Mouse (Mus musculus): ENCODE data around the gene Dennd1c.
A peak's percentile ranks its signal among the peaks of the same experiment; 100 is the strongest.
"Not testable (repeated sequence)": the region's sequence is repeated elsewhere in the genome, so short reads cannot be mapped to it uniquely, and the experiment has no call there.

Dennd1c gene

DNA sequence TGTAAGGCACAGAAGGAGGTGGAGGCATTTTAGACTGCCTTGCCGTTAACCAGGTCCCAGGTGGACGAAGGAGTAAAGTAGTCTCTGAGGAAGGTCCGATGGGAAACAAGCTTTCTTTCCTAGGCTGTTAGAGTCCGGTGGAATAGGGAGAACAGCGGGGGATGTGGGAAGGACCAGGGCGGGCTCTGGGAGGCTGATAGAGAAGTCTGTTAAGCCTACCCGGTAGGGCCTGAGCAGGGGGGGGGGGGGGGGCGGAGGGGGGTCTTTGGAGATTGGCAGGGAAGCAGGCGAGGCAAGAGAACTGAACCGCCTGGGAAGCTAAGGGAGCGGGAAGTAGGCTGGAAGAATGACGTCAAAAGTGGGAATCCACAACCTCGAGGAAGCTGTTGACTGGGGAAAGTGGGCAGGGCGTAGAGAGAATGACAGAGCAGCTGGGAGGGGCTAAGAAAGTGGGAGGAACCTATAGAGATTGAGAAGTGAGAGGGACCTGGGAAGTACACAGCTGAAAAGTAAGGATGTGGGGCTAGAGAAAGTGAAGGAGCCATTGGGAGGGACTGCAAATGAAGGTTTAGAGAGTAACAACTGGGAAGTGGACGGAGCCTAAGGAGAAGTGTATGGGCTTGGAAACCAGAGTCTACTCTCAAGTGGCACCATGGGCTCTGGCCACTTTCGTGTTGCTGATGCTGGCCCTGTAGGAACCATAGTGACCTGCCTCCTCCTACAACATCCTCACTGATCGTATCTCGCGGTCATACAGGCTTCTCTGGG is 17.7 kb upstream of the Dennd1c start:
- peak; percentile 24 for DNase-seq (ENCODE audit: low spot score)

- DNase-seq (ENCODE audit: low spot score): no peak
Measured at GRCm38 (mm10) chr17:57094222-57094621, 15.9 kb upstream of the Dennd1c start.

DNA sequence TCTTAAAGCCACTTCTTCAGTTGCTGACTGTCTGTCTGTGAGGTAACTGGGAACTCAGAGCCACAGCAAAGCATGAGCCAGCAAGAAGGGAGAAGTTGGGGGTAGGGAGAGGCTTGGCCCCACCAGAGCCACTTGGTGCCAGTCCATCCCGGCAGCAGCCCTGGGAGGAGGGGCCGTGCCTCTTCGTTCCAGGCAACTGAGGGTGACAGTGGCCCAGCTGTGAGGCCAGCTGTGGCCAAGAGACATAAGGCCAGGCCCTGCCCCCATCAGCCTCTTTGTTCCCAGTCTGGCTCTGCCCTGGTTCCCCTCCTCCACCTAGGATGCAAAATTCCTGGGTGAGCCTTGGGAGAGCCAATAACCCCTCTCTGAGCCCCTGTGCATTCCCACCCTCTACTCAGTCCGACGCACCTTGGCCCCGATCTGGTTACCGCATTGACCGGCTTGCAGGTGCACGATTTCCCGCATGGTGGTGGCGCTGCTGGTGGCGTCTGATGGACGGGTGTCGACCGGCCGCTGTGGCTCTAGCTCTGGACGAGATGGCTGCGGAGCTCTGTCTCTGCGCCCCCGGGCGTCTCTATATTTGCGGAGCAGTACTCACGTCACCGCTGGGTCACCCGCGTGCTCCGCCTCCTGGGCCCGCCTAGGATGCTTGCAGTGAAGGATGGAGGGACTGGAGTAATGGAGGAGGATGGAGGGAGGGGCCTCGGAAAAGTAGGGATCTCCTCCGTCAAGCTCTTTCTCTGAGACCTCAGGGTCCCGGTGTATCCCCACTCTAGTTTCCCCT is 8.9 kb upstream of the Dennd1c start, which contains the start of gene Tubb4a:
TSS of gene Tubb4a (minus strand) at position 734 of the 784 bp plus-strand sequence.
- no peak for DNase-seq (ENCODE audit: low spot score)

GRCm38 (mm10) chr17:57085970-57086757 is 7.8 kb upstream of the Dennd1c start:
- DNase-seq (ENCODE audit: low spot score): no peak

DNA sequence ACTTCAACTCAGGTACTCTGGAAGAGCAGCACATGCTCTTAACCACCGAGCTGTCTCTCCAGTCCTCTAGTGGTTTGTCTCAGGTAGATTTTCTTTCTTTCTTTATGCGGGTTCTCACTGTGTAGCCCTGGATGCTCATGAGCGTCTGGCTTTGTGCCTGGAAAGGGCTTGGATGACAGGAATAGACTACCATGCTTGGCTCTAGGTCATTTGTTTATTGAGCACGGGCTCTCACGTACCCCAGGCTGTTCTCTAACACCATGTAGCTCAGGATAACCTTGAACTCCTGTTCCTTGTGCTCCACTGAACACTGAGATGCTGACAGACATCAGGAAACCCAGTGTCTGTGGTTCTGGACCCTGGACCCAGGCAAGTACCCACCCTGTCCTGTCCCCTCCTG is 4.2 kb upstream of the Dennd1c start:
- no peak for DNase-seq (ENCODE audit: low spot score)

- no peak for DNase-seq (ENCODE audit: low spot score)
Measured at GRCm38 (mm10) chr17:57081234-57081842, 3.0 kb upstream of the Dennd1c start.

GRCm38 (mm10) chr17:57079919-57080318 is 1.6 kb upstream of the Dennd1c start:
- DNase-seq (ENCODE audit: low spot score): no peak

DNA sequence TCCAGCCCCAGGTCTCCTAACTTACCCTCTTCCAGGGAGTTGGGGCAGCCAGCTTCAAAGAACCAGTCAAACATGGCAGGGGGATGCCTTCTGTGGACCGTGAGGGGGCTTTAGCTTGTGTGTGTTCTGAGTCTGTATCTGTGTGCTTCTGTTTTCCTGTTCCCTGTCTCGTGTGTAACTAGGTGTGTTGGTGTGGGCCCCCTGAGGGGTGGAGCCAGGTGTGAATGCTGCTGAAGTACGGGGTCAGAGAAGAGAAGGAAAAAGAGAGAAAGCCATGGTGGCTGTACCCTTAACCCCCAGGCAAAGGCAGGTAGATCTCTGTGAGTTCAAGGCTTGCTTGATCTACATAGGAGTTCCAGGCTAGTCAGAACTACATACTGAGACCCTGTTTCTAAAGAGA is 1.4 kb downstream of the Dennd1c start:
- DNase-seq (ENCODE audit: low spot score): no peak

DNA sequence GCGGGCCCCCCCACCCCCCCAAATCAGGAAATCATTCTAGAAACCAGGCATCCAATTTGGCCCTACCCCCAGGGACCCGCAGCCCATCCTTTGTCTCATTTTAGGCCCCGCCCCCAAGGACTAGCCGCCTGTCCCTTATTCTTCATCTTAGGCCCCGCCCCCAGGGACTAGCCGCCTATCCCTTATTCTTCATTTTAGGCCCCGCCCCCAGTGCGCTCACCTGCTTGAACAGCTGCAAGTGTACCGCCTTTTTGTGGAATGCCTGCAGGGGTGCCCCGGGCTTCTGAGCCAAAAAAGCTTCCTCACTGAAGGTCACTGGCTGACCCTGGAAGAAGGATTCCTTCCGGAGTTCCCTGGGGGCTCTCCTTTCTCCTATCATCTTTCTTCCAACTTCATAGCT is 7.6 kb downstream of the Dennd1c start:
- peak; percentile 53 for DNase-seq (ENCODE audit: low spot score)

DNA sequence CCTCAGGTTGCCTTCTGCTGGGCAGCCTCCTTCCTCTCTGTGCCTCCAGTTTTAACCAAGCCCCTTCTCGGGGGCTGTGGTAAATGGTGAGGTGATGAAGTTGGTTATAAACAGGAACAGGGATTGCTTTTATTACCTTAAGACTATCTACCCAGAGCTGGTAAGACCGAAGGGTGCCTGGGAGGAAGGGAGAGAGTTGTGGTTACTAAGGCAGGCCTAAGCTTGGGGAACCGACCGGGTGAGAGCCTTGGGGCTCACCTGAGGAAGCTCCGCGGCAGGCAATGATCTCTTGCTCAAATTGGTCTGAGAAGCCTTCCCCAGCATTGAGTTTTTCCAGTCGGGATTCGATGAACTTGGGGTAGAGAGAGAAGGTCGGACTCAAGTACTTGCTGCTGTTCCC is 8.0 kb downstream of the Dennd1c start:
- no peak for DNase-seq (ENCODE audit: low spot score)

- DNase-seq (ENCODE audit: low spot score): no peak
Measured at GRCm38 (mm10) chr17:57066908-57067307, 11.4 kb downstream of the Dennd1c start.

DNA sequence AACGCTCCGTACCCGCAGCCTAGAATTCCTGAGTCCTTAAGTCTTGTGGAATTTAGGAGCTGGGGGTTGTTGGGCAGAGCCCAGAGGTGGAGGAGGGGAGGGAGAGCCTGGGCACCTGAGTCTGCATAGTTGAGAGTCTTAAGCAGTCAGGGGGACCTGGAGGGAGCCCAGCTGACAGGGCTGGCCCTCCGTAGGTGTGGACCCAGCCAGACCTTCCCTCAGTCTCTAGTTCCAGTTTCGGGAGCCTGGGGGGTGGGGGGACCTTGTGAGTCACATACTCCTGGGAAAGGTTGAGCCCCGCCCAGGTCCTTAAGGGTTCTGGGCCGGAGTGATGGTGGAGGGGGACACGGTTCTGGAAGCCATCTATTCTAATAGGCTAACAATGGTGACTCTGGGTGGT is 15.3 kb downstream of the Dennd1c start:
- DNase-seq (ENCODE audit: low spot score): no peak

DNA sequence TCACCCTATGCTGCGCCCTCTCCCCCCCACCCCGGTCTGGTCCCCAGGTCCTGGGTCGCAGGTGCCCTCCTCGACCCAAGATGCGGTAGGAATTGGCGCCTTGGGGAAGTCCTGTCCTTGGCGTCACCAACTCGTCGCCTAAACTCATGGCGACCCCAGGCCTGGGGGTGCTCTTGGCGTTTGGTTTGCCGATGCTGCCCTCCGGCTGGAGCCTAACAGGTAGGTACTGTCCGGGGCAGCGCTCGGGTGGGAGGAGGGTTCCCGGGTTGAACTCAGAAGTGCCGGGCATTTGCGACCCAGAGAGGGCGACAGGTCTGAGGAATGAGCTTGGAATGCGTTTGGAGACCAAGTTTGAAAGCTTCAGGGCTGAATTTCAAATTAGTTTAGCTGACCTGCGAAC is 15.8 kb downstream of the Dennd1c start:
- DNase-seq (ENCODE audit: low spot score): no peak

DNA sequence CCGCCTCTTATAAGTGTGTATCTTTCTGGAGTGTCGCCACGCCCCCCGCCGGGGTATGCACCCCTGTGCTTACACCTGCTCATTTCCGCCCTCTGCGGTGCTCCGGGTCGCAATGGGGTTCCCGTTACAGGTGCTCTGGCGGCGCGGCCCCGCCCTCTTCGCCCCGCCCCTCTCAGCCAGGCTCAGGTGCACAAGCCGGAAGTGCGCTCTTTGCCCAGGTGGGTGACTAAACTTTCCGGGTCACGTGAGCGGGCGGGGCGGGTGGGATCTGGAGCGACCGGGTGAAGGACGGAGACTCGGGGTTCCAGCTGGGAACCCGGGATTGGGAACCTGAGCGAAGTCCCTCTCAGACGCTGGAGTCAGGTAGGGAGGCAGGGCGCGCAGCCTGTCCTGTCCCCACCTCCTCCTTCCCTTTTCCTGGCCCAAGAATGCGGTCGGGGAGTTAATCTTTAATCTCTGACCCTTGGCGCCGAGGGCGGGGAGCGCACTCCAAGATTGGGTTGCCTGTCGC is 16.2 kb downstream of the Dennd1c start:
- DNase-seq (ENCODE audit: low spot score): peak; percentile 56

GRCm38 (mm10) chr17:57061069-57061468 is 17.2 kb downstream of the Dennd1c start:
- no peak for DNase-seq (ENCODE audit: low spot score)

- peak; percentile 97 for DNase-seq (ENCODE audit: low spot score)
Measured at GRCm38 (mm10) chr17:57060231-57060801, 18.0 kb downstream of the Dennd1c start.

GRCm38 (mm10) chr17:57059486-57059977 is 18.8 kb downstream of the Dennd1c start, which contains the start of gene Slc25a23:
Gene Slc25a23, minus strand, starts transcription at chr17:57059863.
- DNase-seq (ENCODE audit: low spot score): peak; percentile 80

DNA sequence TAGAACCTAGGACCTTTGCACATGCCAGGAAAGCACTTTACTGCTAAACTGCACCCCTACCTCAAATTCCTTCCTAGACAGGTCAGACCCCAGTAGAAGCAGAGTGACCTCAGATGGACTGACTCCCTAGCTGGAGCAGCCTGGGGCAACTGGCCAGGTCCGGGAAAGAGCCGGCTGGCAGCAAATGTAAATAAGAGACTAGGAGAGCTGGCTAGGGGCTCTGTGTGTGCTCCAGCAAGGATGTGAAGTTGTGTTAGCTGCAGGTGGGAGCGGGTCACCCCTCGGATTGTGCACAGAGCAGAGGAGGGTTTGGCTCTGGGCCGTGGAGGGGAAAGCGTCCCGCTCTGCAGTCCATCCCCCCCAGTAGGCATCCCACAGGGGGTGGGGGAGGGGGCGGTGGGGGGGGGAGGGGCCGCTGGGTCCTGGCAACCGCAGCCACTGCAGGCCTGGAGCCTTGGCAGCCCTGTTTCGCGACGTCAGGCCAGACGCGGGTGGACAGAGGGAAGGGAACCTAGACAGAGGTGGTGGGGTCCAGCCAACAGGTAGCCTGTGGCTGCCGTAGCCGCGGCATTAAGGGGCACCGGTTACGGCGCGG is 19.3 kb downstream of the Dennd1c start, which contains the start of gene Crb3:
TSS of gene Crb3 (plus strand) at position 215 of the 595 bp plus-strand sequence.
- no peak for DNase-seq (ENCODE audit: low spot score)

DNA sequence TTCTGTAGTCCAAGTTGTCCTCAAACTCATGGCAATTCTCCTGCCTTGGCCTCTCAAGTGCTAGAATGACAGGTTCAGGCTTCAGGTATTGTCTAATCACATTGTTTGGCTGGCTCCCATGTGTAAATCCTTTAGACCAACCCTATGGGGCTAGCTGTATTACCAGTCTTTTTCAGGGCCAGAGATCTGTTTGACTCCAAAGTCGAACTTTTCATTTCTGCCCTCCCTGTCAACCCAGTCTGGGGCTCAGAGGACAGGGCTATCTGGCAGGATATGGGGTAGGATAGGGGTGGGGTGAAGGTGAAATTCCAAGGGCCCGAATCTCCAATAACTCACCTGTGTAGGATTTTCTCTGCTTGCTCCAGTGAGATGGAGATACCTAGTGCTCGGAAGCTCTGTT is 22.1 kb downstream of the Dennd1c start:
- no peak for DNase-seq (ENCODE audit: low spot score)

DNA sequence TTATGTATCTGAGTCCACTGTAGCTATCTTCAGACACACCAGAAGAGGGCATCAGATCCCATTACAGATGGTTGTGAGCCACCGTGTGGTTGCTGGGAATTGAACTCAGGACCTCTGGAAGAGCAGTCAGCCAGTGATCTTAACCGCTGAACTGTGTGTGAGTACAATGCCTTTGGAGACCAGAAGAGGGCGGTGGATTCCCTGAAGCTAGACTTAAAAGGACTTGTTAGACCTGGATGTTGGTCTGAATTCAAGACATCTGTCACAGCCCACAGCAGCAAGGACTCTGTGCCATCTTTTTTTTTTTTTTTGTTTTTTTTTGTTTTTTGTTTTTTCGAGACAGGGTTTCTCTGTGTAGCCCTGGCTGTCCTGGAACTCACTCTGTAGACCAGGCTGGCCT is 26.6 kb downstream of the Dennd1c start:
- DNase-seq (ENCODE audit: low spot score): not testable (repeated sequence)

DNA sequence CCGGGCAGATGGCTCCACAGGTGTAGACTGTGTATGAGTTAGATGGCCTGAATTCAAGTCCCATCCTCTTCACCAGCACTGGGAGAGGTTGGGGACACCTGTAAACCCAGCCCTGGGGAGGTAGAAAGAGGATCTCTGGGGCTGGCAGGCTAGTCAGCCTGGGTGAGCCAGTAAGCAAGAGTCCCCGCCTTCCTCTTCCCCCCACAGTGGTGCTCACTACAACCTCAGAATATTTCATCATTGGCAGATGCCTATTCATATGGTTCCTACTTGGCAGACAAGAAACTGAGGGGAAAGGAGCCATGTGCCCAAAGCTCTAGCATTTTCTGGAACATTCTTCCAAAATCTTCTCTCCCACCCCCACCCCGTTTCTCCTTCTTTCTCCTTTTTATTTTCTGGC is 29.5 kb downstream of the Dennd1c start:
- DNase-seq (ENCODE audit: low spot score): no peak

Data from testis, postnatal 14 days (tissue).